Mouse (Mus musculus): ENCODE data around the gene Nob1.

Nob1 gene

GRCm38 (mm10) chr8:107435962-107436831 is 11.3 kb upstream of the Nob1 start, which contains the start of gene Wwp2:
TSS of gene Wwp2 (plus strand) at chr8:107436365.
- in situ Hi-C loops (cut with MboI, MseI) = no loop called here

- in situ Hi-C loops (cut with MboI, MseI) = no loop called here
Observed at GRCm38 (mm10) chr8:107435421-107435961, 10.6 kb upstream of the Nob1 start.

GRCm38 (mm10) chr8:107430821-107431220 is 6.0 kb upstream of the Nob1 start:
- in situ Hi-C loops (cut with MboI, MseI) = no loop called here

- in situ Hi-C loops (cut with MboI, MseI) = no loop called here
Observed at GRCm38 (mm10) chr8:107425230-107425597, 363 bp upstream of the Nob1 start.

- in situ Hi-C loops (cut with MboI, MseI) = loop anchor here (5.0 kb wide), 1 partner anchor 72 kb away; no protein-coding TSS in a partner anchor
Observed at GRCm38 (mm10) chr8:107424176-107424575, 675 bp downstream of the Nob1 start.

GRCm38 (mm10) chr8:107417001-107417400 is 7.8 kb downstream of the Nob1 start:
- in situ Hi-C loops (cut with MboI, MseI) = no loop called here

- in situ Hi-C loops (cut with MboI, MseI) = no loop called here
Observed at GRCm38 (mm10) chr8:107413881-107414280, 11.0 kb downstream of the Nob1 start.

- in situ Hi-C loops (cut with MboI, MseI) = no loop called here
Observed at GRCm38 (mm10) chr8:107412552-107412951, 12.3 kb downstream of the Nob1 start.

GRCm38 (mm10) chr8:107411391-107411790 is 13.5 kb downstream of the Nob1 start:
- in situ Hi-C loops (cut with MboI, MseI) = no loop called here

GRCm38 (mm10) chr8:107405935-107406334 is 18.9 kb downstream of the Nob1 start:
- in situ Hi-C loops (cut with MboI, MseI) = no loop called here

GRCm38 (mm10) chr8:107404057-107404456 is 20.8 kb downstream of the Nob1 start:
- in situ Hi-C loops (cut with MboI, MseI) = no loop called here

- in situ Hi-C loops (cut with MboI, MseI) = no loop called here
Observed at GRCm38 (mm10) chr8:107403038-107403781, 21.6 kb downstream of the Nob1 start, which contains the start of gene Nqo1. TSS of gene Nqo1 (minus strand) at chr8:107403206.

- in situ Hi-C loops (cut with MboI, MseI) = no loop called here
Observed at GRCm38 (mm10) chr8:107401866-107402265, 23.0 kb downstream of the Nob1 start.

GRCm38 (mm10) chr8:107399495-107399894 is 25.4 kb downstream of the Nob1 start:
- in situ Hi-C loops (cut with MboI, MseI) = no loop called here

- in situ Hi-C loops (cut with MboI, MseI) = no loop called here
Observed at GRCm38 (mm10) chr8:107397665-107398064, 27.2 kb downstream of the Nob1 start.

- in situ Hi-C loops (cut with MboI, MseI) = no loop called here
Observed at GRCm38 (mm10) chr8:107396106-107396670, 28.7 kb downstream of the Nob1 start.

- in situ Hi-C loops (cut with MboI, MseI) = no loop called here
Observed at GRCm38 (mm10) chr8:107395397-107395796, 29.5 kb downstream of the Nob1 start.

- in situ Hi-C loops (cut with MboI, MseI) = no loop called here
Observed at GRCm38 (mm10) chr8:107391136-107391516, 33.7 kb downstream of the Nob1 start.

- in situ Hi-C loops (cut with MboI, MseI) = no loop called here
Observed at GRCm38 (mm10) chr8:107390476-107391135, 34.2 kb downstream of the Nob1 start.

GRCm38 (mm10) chr8:107389557-107389956 is 35.3 kb downstream of the Nob1 start:
- in situ Hi-C loops (cut with MboI, MseI) = loop anchor here (10.0 kb wide), 1 partner anchor 185 kb away; no protein-coding TSS in a partner anchor

- in situ Hi-C loops (cut with MboI, MseI) = loop anchor here (10.0 kb wide), 1 partner anchor 187 kb away; no protein-coding TSS in a partner anchor
Observed at GRCm38 (mm10) chr8:107387861-107388260, 37.0 kb downstream of the Nob1 start.

All from T-helper 1 cell (primary cell).